Mouse (Mus musculus) brain, embryonic 14.5 days (tissue): Measurements from ENCODE around the gene Lum.

Experiments used
- CTCF ChIP-seq: fragments of 200-500 bp; IDR thresholded peaks from 2 replicates; pipeline ENCODE4 v1.5.1; 2012; ENCODE audit warnings: inconsistent platforms, mild to moderate bottlenecking, moderate library complexity, borderline replicate concordance; ENCODE audit not compliant: insufficient read depth, insufficient read length; ENCODE audit errors: extremely low read depth
- POLR2A ChIP-seq: fragments of 200-500 bp; IDR thresholded peaks from 2 replicates; pipeline ENCODE4 v1.6.1; 2012; ENCODE audit warnings: mild to moderate bottlenecking, inconsistent platforms, borderline replicate concordance; ENCODE audit not compliant: poor library complexity, insufficient read depth, insufficient read length, severe bottlenecking; ENCODE audit errors: extremely low read depth

- TF ChIP-seq POLR2A (no peak), CTCF (no peak)
These were observed 17.2 kb upstream of the Lum start for GRCm38 (mm10) chr10:97547740-97548139.
